ENCODE assay signal across 8 mouse cellular contexts in genomic region chr11:102087931-102088898, GRCm38 (mm10). TPM values are rescaled to one million over a fixed set of nuclear protein-coding genes. Genes with fewer than 3 reads are reported as not detected.
A peak's percentile ranks its signal among the peaks of the same experiment; 100 is the strongest.
DNase-seq lines count a peak whose midpoint lies in the region; ATAC-seq and TF ChIP-seq lines count a peak whose summit lies in the region.

Gene Mpp2 (minus strand): TSS chr11:102088515.

- H3K4me1 ChIP-seq in forebrain, embryonic 12.5 days = peaks cover 45% of the 10 kb centered on the region
- H3K4me1 ChIP-seq in heart, embryonic 16.5 days (ENCODE audit: control insufficient read depth, insufficient read depth, low read length) = peaks cover 13% of the 10 kb centered on the region
- peaks cover 17% of the 10 kb centered on the region for H3K4me1 ChIP-seq in liver, postnatal 0 days (ENCODE audit: insufficient read depth)
- H3K4me1 ChIP-seq in neural tube, embryonic 14.5 days (ENCODE audit: control insufficient read depth, insufficient read depth, low read length) = peaks cover 4% of the 10 kb centered on the region

- under 1% methylated on average over 46 of the region's 49 CpGs for WGBS in forebrain, embryonic 12.5 days
- under 1% methylated on average over 49 of the region's 49 CpGs for WGBS in heart, embryonic 16.5 days
- WGBS in liver, postnatal 0 days (ENCODE audit: insufficient replicate concordance) = under 1% methylated on average over 49 of the region's 49 CpGs
- WGBS in neural tube, embryonic 14.5 days = under 1% methylated on average over 49 of the region's 49 CpGs

- H3K36me3 ChIP-seq in forebrain, embryonic 12.5 days (replicated peaks) = peaks cover 13% of the 10 kb centered on the region
- H3K36me3 ChIP-seq in heart, embryonic 16.5 days (ENCODE audit: control insufficient read depth, insufficient read depth) = no peaks in the 10 kb centered on the region
- no peaks in the 10 kb centered on the region for H3K36me3 ChIP-seq in liver, postnatal 0 days (replicated peaks; ENCODE audit: insufficient read depth, low read length)
- H3K36me3 ChIP-seq in neural tube, embryonic 14.5 days (ENCODE audit: control insufficient read depth, insufficient read depth, low read length) = no peaks in the 10 kb centered on the region

- H3K4me2 ChIP-seq in forebrain, embryonic 12.5 days = peak within 1 kb of the TSS; percentile 86
- peak within 1 kb of the TSS; percentile 98 for H3K4me2 ChIP-seq in heart, embryonic 16.5 days (ENCODE audit: low read depth, low read length)
- H3K4me2 ChIP-seq in liver, postnatal 0 days (ENCODE audit: low read depth, low read length) = peak within 1 kb of the TSS; percentile 85
- H3K4me2 ChIP-seq in neural tube, embryonic 14.5 days (ENCODE audit: low read depth, low read length) = peak within 1 kb of the TSS; percentile 72

- peak; percentile 50; the same call in 1 of the 2 replicates for ATAC-seq in cerebellum, adult (ENCODE audit: insufficient number of reproducible peaks, low FRiP score, low TSS enrichment)
- peak; percentile 71 for ATAC-seq in forebrain, embryonic 12.5 days (ENCODE audit: low FRiP score)
- ATAC-seq in heart, embryonic 16.5 days (replicated peaks; ENCODE audit: extremely low read depth, insufficient read depth, low FRiP score) = peak; percentile 72
- ATAC-seq in liver, postnatal 0 days = peak; percentile 78
- peak; percentile 66 for ATAC-seq in neural tube, embryonic 14.5 days (ENCODE audit: low read depth)

- peak within 1 kb of the TSS; percentile 96 for H3K27ac ChIP-seq in forebrain, embryonic 12.5 days
- H3K27ac ChIP-seq in heart, embryonic 16.5 days (ENCODE audit: low read length) = peak within 1 kb of the TSS; percentile 79
- H3K27ac ChIP-seq in liver, postnatal 0 days (ENCODE audit: low read depth) = peak within 1 kb of the TSS; percentile 81
- peak within 1 kb of the TSS; percentile 98 for H3K27ac ChIP-seq in neural tube, embryonic 14.5 days (ENCODE audit: low read depth, low read length)

- H3K4me3 ChIP-seq in forebrain, embryonic 12.5 days (replicated peaks) = peak within 1 kb of the TSS; percentile 56
- peak within 1 kb of the TSS; percentile 71 for H3K4me3 ChIP-seq in heart, embryonic 16.5 days (ENCODE audit: low read length)
- peak within 1 kb of the TSS; percentile 59 for H3K4me3 ChIP-seq in liver, postnatal 0 days (ENCODE audit: low read depth, low read length)
- H3K4me3 ChIP-seq in neural tube, embryonic 14.5 days (ENCODE audit: low read depth, low read length) = peak within 1 kb of the TSS; percentile 56

- TF ChIP-seq EP300 in liver, postnatal 0 days (IDR thresholded peaks at IDR 0.05; ENCODE audit: low read depth) = no peak

- no peaks in the 10 kb centered on the region for H3K9me3 ChIP-seq in forebrain, embryonic 12.5 days
- H3K9me3 ChIP-seq in heart, embryonic 16.5 days (replicated peaks; ENCODE audit: control insufficient read depth, low read length) = no peaks in the 10 kb centered on the region
- no peaks in the 10 kb centered on the region for H3K9me3 ChIP-seq in liver, postnatal 0 days (ENCODE audit: low read length)
- no peaks in the 10 kb centered on the region for H3K9me3 ChIP-seq in neural tube, embryonic 14.5 days (ENCODE audit: control insufficient read depth, low read length)

- no peak; the same call in 1 of the 2 replicates for TF ChIP-seq CTCF in liver, postnatal 0 days (IDR thresholded peaks at IDR 0.05; ENCODE audit: low read depth)

- peak within 1 kb of the TSS; percentile 64 for H3K9ac ChIP-seq in forebrain, embryonic 12.5 days
- H3K9ac ChIP-seq in heart, embryonic 16.5 days (ENCODE audit: low read length) = peak within 1 kb of the TSS; percentile 76
- peak within 1 kb of the TSS; percentile 69 for H3K9ac ChIP-seq in liver, postnatal 0 days (replicated peaks)
- H3K9ac ChIP-seq in neural tube, embryonic 14.5 days (replicated peaks; ENCODE audit: low read depth, low read length) = peak within 1 kb of the TSS; percentile 71

- H3K27me3 ChIP-seq in forebrain, embryonic 12.5 days = no peaks in the 10 kb centered on the region
- peaks cover 3% of the 10 kb centered on the region; the same call in 1 of the 2 replicates for H3K27me3 ChIP-seq in heart, embryonic 16.5 days (ENCODE audit: control insufficient read depth, insufficient read depth, low read length)
- H3K27me3 ChIP-seq in liver, postnatal 0 days (ENCODE audit: insufficient read depth, low read length) = no peaks in the 10 kb centered on the region; the same call in 1 of the 2 replicates
- H3K27me3 ChIP-seq in neural tube, embryonic 14.5 days (ENCODE audit: control insufficient read depth, insufficient read depth, low read length) = no peaks in the 10 kb centered on the region

- DNase-seq in MN1 (ENCODE audit: low spot score) = peak; percentile 86
- peak; percentile 71 to 84 for DNase-seq in kidney, postnatal 25 days
- DNase-seq in liver, postnatal 0 days = peak; percentile 83
- DNase-seq in urinary bladder, postnatal 14 days (ENCODE audit: low spot score) = peak; percentile 79

RNA-seq across cellular contexts. Expression of gene Mpp2, which starts in this region (rescaled TPM):
- 24.9 and 27.9 TPM in 2 replicates for polyA plus RNA-seq in forebrain, embryonic 12.5 days (2016; fragmentation: Nextera tagmentation; extraction: Ambion mirVana)
- 6.6 and 9.1 TPM in 2 replicates for polyA plus RNA-seq in heart, embryonic 16.5 days (2015; fragmentation: Nextera tagmentation; extraction: Ambion mirVana)
- polyA plus RNA-seq in liver, postnatal 0 days (2015; fragmentation: Nextera tagmentation; extraction: Ambion mirVana) = 3.9 and 4.4 TPM in 2 replicates
- 25.4 and 25.7 TPM in 2 replicates for polyA plus RNA-seq in neural tube, embryonic 14.5 days (2014; fragmentation: Nextera tagmentation; extraction: Ambion mirVana)

Comparison
In these comparisons a context has a peak if more than half of its experiments do, and no peak if none do; other contexts are left out.
1. Peak in every context shown above with its lines: DNase-seq, ATAC-seq, H3K4me3 ChIP-seq and H3K27ac ChIP-seq.